Mouse (Mus musculus) E14TG2a.4 (cell line): ENCODE measurements at regions not wholly inside any gene's neighbourhood (a gene's known extent, or its start where the extent isn't known, plus 50 kb on each side); places are given as distances from the start of the nearest gene placed in this dataset.

ENCODE experiments used
- CTCF ChIP-seq: conservative IDR thresholded peaks from 2 replicates; pipeline ENCODE4 v1.5.1; 2014; ENCODE audit warnings: low read length
- POU5F1 ChIP-seq: IDR thresholded peaks from 2 replicates; pipeline ENCODE4 v1.6.1; 2014; ENCODE audit warnings: low read length, borderline replicate concordance

DNA sequence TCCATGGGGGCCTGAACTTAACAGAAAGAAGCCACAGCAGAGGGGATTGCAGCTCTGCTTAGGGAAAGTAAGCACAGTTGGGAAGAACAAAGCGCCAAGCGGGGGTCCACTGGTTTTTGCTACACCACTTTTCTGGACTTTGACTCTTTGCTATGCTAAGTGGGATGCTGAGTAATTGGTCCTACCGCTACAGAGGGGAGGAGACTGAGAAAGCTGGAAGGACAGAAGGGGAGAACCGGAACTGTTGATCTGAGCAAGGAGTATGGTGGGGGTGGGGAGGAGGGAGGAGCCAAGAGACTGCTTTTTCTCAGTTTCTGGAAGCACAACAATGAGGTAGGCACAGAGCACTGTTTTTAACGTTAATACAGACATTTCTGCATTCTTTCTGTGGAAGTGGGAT, 134.9 kb downstream of the Zic3 start:
- no peak for TF ChIP-seq CTCF
- TF ChIP-seq POU5F1 = no peak
